Mouse (Mus musculus) testis, adult 2 months (tissue): ENCODE measurements around the gene Rae1.

ENCODE experiments used
- CTCF ChIP-seq: fragments of 200-500 bp; IDR thresholded peaks from 2 replicates; pipeline ENCODE4 v1.5.1; 2012; ENCODE audit warnings: low read depth, mild to moderate bottlenecking, inconsistent platforms, low read length, moderate library complexity; ENCODE audit not compliant: control insufficient read depth, insufficient read depth, insufficient replicate concordance
- POLR2A ChIP-seq: fragments of 200-500 bp; IDR thresholded peaks from 2 replicates; pipeline ENCODE4 v1.6.1; 2012; ENCODE audit warnings: low read depth, mild to moderate bottlenecking, inconsistent platforms, low read length, moderate library complexity; ENCODE audit not compliant: control insufficient read depth

DNA sequence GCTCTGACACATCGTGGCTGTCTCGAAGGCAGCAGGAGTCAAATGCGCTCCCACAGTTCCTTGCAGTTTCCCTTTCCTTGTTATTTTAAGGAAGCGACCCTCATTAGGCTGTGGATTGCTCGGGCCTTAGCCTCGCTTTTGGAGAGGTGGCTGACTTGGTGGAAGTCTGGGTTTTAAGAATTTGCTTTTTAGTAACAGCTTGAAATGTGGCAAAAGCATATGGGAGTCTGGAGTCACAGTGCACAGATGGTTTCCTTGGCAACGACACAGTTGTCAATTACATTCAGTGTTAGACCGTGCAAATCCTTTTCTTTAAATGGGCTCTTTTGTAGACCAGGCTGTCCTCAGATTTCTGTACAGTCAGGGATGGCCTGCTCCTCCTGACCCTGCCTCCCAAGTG, 1.0 kb downstream of the Rae1 start:
- TF ChIP-seq POLR2A (no peak), CTCF (no peak)
